Mouse (Mus musculus): Measurements from ENCODE around the gene Alkbh4.

DNA sequence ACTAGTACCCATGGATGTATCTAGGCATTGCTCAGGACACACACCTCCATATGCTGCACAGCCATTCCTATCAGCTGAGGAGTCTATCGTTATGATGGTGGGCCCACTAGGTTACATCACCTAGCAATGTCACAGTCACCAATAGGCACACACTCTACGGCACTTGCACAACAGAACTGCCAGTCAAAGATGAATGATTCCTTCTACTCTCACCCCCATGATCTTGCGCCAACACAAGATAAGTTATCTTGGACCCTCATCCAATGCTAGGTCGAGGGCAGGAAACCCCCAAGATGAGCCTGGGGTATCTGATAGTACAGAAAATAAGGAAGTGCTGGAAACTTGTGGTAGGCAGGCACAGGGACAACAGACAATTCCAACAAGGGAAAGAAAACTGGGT, 46.9 kb downstream of the Alkbh4 start:
- TF ChIP-seq CTCF (IDR thresholded peaks at IDR 0.05; ENCODE audit: low read depth), result no peak
- no peak for TF ChIP-seq EP300 (IDR thresholded peaks at IDR 0.05; ENCODE audit: low read depth)
